Mouse (Mus musculus): ENCODE results near the gene Tm4sf5. TPM values are rescaled to one million over a fixed set of nuclear protein-coding genes. Genes with fewer than 3 reads are reported as not detected.
"Not testable (repeated sequence)": the region's sequence is repeated elsewhere in the genome, so short reads cannot be mapped to it uniquely, and the experiment has no call there.

Tm4sf5 gene
- polyA plus RNA-seq, 1 experiment from 2014 or later: 6.2 TPM

- Histone ChIP-seq H3K27me3 (ENCODE audit: control insufficient read depth, insufficient read depth, low read depth, low read length) (no peaks in the 10 kb centered on the region), H3K27ac (ENCODE audit: low read length) (no peak overlapping the region), H3K4me3 (ENCODE audit: low read depth, low read length) (no peak overlapping the region), H3K4me1 (ENCODE audit: control insufficient read depth, insufficient read depth, low read length) (no peaks in the 10 kb centered on the region), H3K9ac (ENCODE audit: low read depth, low read length) (no peak overlapping the region), H3K9me3 (replicated peaks; ENCODE audit: control insufficient read depth, low read length, poor library complexity, severe bottlenecking) (no peaks in the 10 kb centered on the region), H3K36me3 (ENCODE audit: control insufficient read depth, insufficient read depth, low read length) (no peaks in the 10 kb centered on the region), H3K4me2 (ENCODE audit: low read length) (no peak overlapping the region)
- no peak for ATAC-seq
These were observed 32.3 kb upstream of the Tm4sf5 start for GRCm38 (mm10) chr11:70472716-70473115.

- H3K4me1 ChIP-seq (ENCODE audit: control insufficient read depth, insufficient read depth, low read length); H3K9me3 ChIP-seq (replicated peaks; ENCODE audit: control insufficient read depth, low read length, poor library complexity, severe bottlenecking); ATAC-seq; H3K27ac ChIP-seq (ENCODE audit: low read length); H3K4me2 ChIP-seq (ENCODE audit: low read length); H3K36me3 ChIP-seq (ENCODE audit: control insufficient read depth, insufficient read depth, low read length); H3K27me3 ChIP-seq (ENCODE audit: control insufficient read depth, insufficient read depth, low read depth, low read length); H3K4me3 ChIP-seq (ENCODE audit: low read depth, low read length); H3K9ac ChIP-seq (ENCODE audit: low read depth, low read length): not testable (repeated sequence)
- WGBS: 88% methylated on average over 5 of the region's 5 CpGs
These were observed 31.8 kb upstream of the Tm4sf5 start for GRCm38 (mm10) chr11:70473291-70473690.

GRCm38 (mm10) chr11:70474872-70475534, 30.0 kb upstream of the Tm4sf5 start:
- H3K9ac ChIP-seq (ENCODE audit: low read depth, low read length): no peak overlapping the region
- H3K9me3 ChIP-seq (replicated peaks; ENCODE audit: control insufficient read depth, low read length, poor library complexity, severe bottlenecking): no peaks in the 10 kb centered on the region
- no peaks in the 10 kb centered on the region for H3K27me3 ChIP-seq (ENCODE audit: control insufficient read depth, insufficient read depth, low read depth, low read length)
- ATAC-seq: no peak
- no peaks in the 10 kb centered on the region for H3K36me3 ChIP-seq (ENCODE audit: control insufficient read depth, insufficient read depth, low read length)
- no peak overlapping the region for H3K4me3 ChIP-seq (ENCODE audit: low read depth, low read length)
- no peak overlapping the region for H3K27ac ChIP-seq (ENCODE audit: low read length)
- WGBS: 74% methylated on average over 12 of the region's 12 CpGs
- H3K4me1 ChIP-seq (ENCODE audit: control insufficient read depth, insufficient read depth, low read length): no peaks in the 10 kb centered on the region
- no peak overlapping the region for H3K4me2 ChIP-seq (ENCODE audit: low read length)

- Histone ChIP-seq H3K4me2 (ENCODE audit: low read length) (no peak overlapping the region), H3K27ac (ENCODE audit: low read length) (no peak overlapping the region), H3K4me3 (ENCODE audit: low read depth, low read length) (no peak overlapping the region), H3K36me3 (ENCODE audit: control insufficient read depth, insufficient read depth, low read length) (no peaks in the 10 kb centered on the region), H3K9ac (ENCODE audit: low read depth, low read length) (no peak overlapping the region), H3K9me3 (replicated peaks; ENCODE audit: control insufficient read depth, low read length, poor library complexity, severe bottlenecking) (no peaks in the 10 kb centered on the region), H3K27me3 (ENCODE audit: control insufficient read depth, insufficient read depth, low read depth, low read length) (no peaks in the 10 kb centered on the region), H3K4me1 (ENCODE audit: control insufficient read depth, insufficient read depth, low read length) (no peaks in the 10 kb centered on the region)
- 52% methylated on average over 2 of the region's 2 CpGs for WGBS
- no peak for ATAC-seq
These were observed 19.5 kb upstream of the Tm4sf5 start for GRCm38 (mm10) chr11:70485498-70485897.

GRCm38 (mm10) chr11:70487816-70488215, 17.2 kb upstream of the Tm4sf5 start:
- no peak overlapping the region for H3K4me2 ChIP-seq (ENCODE audit: low read length)
- WGBS: 59% methylated on average over 4 of the region's 4 CpGs
- no peak overlapping the region for H3K9ac ChIP-seq (ENCODE audit: low read depth, low read length)
- no peak overlapping the region for H3K4me3 ChIP-seq (ENCODE audit: low read depth, low read length)
- no peaks in the 10 kb centered on the region for H3K36me3 ChIP-seq (ENCODE audit: control insufficient read depth, insufficient read depth, low read length)
- no peaks in the 10 kb centered on the region; the same call in 1 of the 2 replicates for H3K9me3 ChIP-seq (replicated peaks; ENCODE audit: control insufficient read depth, low read length, poor library complexity, severe bottlenecking)
- H3K27me3 ChIP-seq (ENCODE audit: control insufficient read depth, insufficient read depth, low read depth, low read length): no peaks in the 10 kb centered on the region
- H3K27ac ChIP-seq (ENCODE audit: low read length): no peak overlapping the region
- ATAC-seq: no peak
- no peaks in the 10 kb centered on the region for H3K4me1 ChIP-seq (ENCODE audit: control insufficient read depth, insufficient read depth, low read length)

- 92% methylated on average over 3 of the region's 3 CpGs for WGBS
- Histone ChIP-seq H3K4me1 (ENCODE audit: control insufficient read depth, insufficient read depth, low read length) (no peaks in the 10 kb centered on the region), H3K4me3 (ENCODE audit: low read depth, low read length) (no peak overlapping the region), H3K27ac (ENCODE audit: low read length) (no peak overlapping the region), H3K9me3 (replicated peaks; ENCODE audit: control insufficient read depth, low read length, poor library complexity, severe bottlenecking) (no peaks in the 10 kb centered on the region; the same call in 1 of the 2 replicates), H3K4me2 (ENCODE audit: low read length) (no peak overlapping the region), H3K36me3 (ENCODE audit: control insufficient read depth, insufficient read depth, low read length) (no peaks in the 10 kb centered on the region), H3K9ac (ENCODE audit: low read depth, low read length) (no peak overlapping the region), H3K27me3 (ENCODE audit: control insufficient read depth, insufficient read depth, low read depth, low read length) (no peaks in the 10 kb centered on the region)
- no peak for ATAC-seq
These were observed 15.9 kb upstream of the Tm4sf5 start for GRCm38 (mm10) chr11:70489138-70489537.

GRCm38 (mm10) chr11:70489684-70490083, 15.4 kb upstream of the Tm4sf5 start:
- no peak for ATAC-seq
- Histone ChIP-seq H3K9me3 (replicated peaks; ENCODE audit: control insufficient read depth, low read length, poor library complexity, severe bottlenecking) (no peaks in the 10 kb centered on the region; the same call in 1 of the 2 replicates), H3K27me3 (ENCODE audit: control insufficient read depth, insufficient read depth, low read depth, low read length) (no peaks in the 10 kb centered on the region), H3K27ac (ENCODE audit: low read length) (no peak overlapping the region), H3K36me3 (ENCODE audit: control insufficient read depth, insufficient read depth, low read length) (no peaks in the 10 kb centered on the region), H3K4me2 (ENCODE audit: low read length) (no peak overlapping the region), H3K4me3 (ENCODE audit: low read depth, low read length) (no peak overlapping the region), H3K9ac (ENCODE audit: low read depth, low read length) (no peak overlapping the region), H3K4me1 (ENCODE audit: control insufficient read depth, insufficient read depth, low read length) (no peaks in the 10 kb centered on the region)
- WGBS: 85% methylated on average over 6 of the region's 6 CpGs

GRCm38 (mm10) chr11:70499566-70500475, 5.2 kb upstream of the Tm4sf5 start:
- 63% methylated on average over 14 of the region's 14 CpGs for WGBS
- H3K9me3 ChIP-seq (replicated peaks; ENCODE audit: control insufficient read depth, low read length, poor library complexity, severe bottlenecking): no peaks in the 10 kb centered on the region
- H3K36me3 ChIP-seq (ENCODE audit: control insufficient read depth, insufficient read depth, low read length): no peaks in the 10 kb centered on the region
- H3K27ac ChIP-seq (ENCODE audit: low read length): no peak overlapping the region
- H3K9ac ChIP-seq (ENCODE audit: low read depth, low read length): no peak overlapping the region
- no peaks in the 10 kb centered on the region for H3K4me1 ChIP-seq (ENCODE audit: control insufficient read depth, insufficient read depth, low read length)
- no peaks in the 10 kb centered on the region for H3K27me3 ChIP-seq (ENCODE audit: control insufficient read depth, insufficient read depth, low read depth, low read length)
- no peak overlapping the region for H3K4me3 ChIP-seq (ENCODE audit: low read depth, low read length)
- no peak for ATAC-seq
- no peak overlapping the region for H3K4me2 ChIP-seq (ENCODE audit: low read length)

GRCm38 (mm10) chr11:70500476-70500812, 4.6 kb upstream of the Tm4sf5 start:
- H3K27me3 ChIP-seq (ENCODE audit: control insufficient read depth, insufficient read depth, low read depth, low read length): peaks cover 2% of the 10 kb centered on the region; the same call in 1 of the 2 replicates
- H3K4me3 ChIP-seq (ENCODE audit: low read depth, low read length): no peak overlapping the region
- H3K4me2 ChIP-seq (ENCODE audit: low read length): no peak overlapping the region
- no peak overlapping the region for H3K27ac ChIP-seq (ENCODE audit: low read length)
- 94% methylated on average over 1 of the region's 1 CpGs for WGBS
- H3K9ac ChIP-seq (ENCODE audit: low read depth, low read length): no peak overlapping the region
- no peak for ATAC-seq
- H3K4me1 ChIP-seq (ENCODE audit: control insufficient read depth, insufficient read depth, low read length): no peaks in the 10 kb centered on the region
- no peaks in the 10 kb centered on the region for H3K36me3 ChIP-seq (ENCODE audit: control insufficient read depth, insufficient read depth, low read length)
- H3K9me3 ChIP-seq (replicated peaks; ENCODE audit: control insufficient read depth, low read length, poor library complexity, severe bottlenecking): no peaks in the 10 kb centered on the region

Measured in midbrain, embryonic 16.5 days (tissue).